Mouse (Mus musculus) gastrocnemius, postnatal 25 days (tissue): ENCODE results near the gene Ears2. TPM values are rescaled to one million over a fixed set of nuclear protein-coding genes. Genes with fewer than 3 reads are reported as not detected.
"Not testable (repeated sequence)": the region's sequence is repeated elsewhere in the genome, so short reads cannot be mapped to it uniquely, and the experiment has no call there.

Experiments
- DNase-seq: peaks from one replicate; pipeline ENCODE4 v3.0.0; 2022
- long read RNA-seq, 2 experiments: library from polyadenylated mRNA; stranded (forward); transcript quantifications; one replicate each; pipeline ENCODE4 v2.0.0; 2021
- total RNA-seq, 2 experiments: library from RNA; stranded (reverse); gene quantifications; 1 replicate in 1 of 2; 2 replicates in 1 of 2; pipeline ENCODE4 v1.2.3; 2021

Ears2 gene
- 1 to 10 TPM; 5.4 to 6.8 TPM for total RNA-seq
- long read RNA-seq, experiment 1, transcript Ears2-201 (9 exons, 2,046 nt): major isoform, 8 of 15 reads
- long read RNA-seq, experiment 1, partial matches to known transcripts: 0 of 15 reads
- long read RNA-seq, experiment 1, other reads (novel, unspliced or antisense): 7 of 15 reads
- long read RNA-seq, experiment 2, transcript Ears2-201 (9 exons, 2,046 nt): major isoform, 8 of 18 reads
- long read RNA-seq, experiment 2, partial matches to known transcripts: 1 of 18 reads
- long read RNA-seq, experiment 2, other reads (novel, unspliced or antisense): 8 of 18 reads

GRCm38 (mm10) chr7:122066945-122067516 is at the start of gene Ears2, which contains the start of gene Ubfd1:
Ears2 (minus strand) TSS chr7:122067263.
Ubfd1 (plus strand) TSS chr7:122067175.
- DNase-seq: peak; percentile 94

GRCm38 (mm10) chr7:122108206-122108605 is 41.1 kb upstream of the Ears2 start:
- DNase-seq: no peak

GRCm38 (mm10) chr7:122101747-122102244 is 34.7 kb upstream of the Ears2 start, which contains the start of gene Ndufab1:
Ndufab1 (minus strand) TSS chr7:122101886.
- DNase-seq: peak; percentile 86

GRCm38 (mm10) chr7:122101014-122101746 is 34.1 kb upstream of the Ears2 start:
- DNase-seq: not testable (repeated sequence)

- no peak for DNase-seq
Observed at GRCm38 (mm10) chr7:122099222-122099621, 32.2 kb upstream of the Ears2 start.

GRCm38 (mm10) chr7:122098009-122098408 is 30.9 kb upstream of the Ears2 start:
- DNase-seq: no peak

GRCm38 (mm10) chr7:122094564-122095330 is 27.7 kb upstream of the Ears2 start:
- DNase-seq: no peak

GRCm38 (mm10) chr7:122087195-122087982 is 20.3 kb upstream of the Ears2 start:
- no peak for DNase-seq

- DNase-seq: no peak
Observed at GRCm38 (mm10) chr7:122081071-122081470, 14.0 kb upstream of the Ears2 start.

GRCm38 (mm10) chr7:122079798-122080554 is 12.9 kb upstream of the Ears2 start:
- no peak for DNase-seq

- DNase-seq: no peak
Observed at GRCm38 (mm10) chr7:122074374-122074773, 7.3 kb upstream of the Ears2 start.

GRCm38 (mm10) chr7:122067517-122068381 is 686 bp upstream of the Ears2 start:
- DNase-seq: no peak

GRCm38 (mm10) chr7:122066102-122066944 is 740 bp downstream of the Ears2 start:
- no peak for DNase-seq

GRCm38 (mm10) chr7:122065656-122066055 is 1.4 kb downstream of the Ears2 start:
- no peak for DNase-seq

- DNase-seq: no peak
Observed at GRCm38 (mm10) chr7:122056633-122057032, 10.4 kb downstream of the Ears2 start.

GRCm38 (mm10) chr7:122050834-122051233 is 16.2 kb downstream of the Ears2 start:
- peak; percentile 16 for DNase-seq

- DNase-seq: no peak
Observed at GRCm38 (mm10) chr7:122048191-122048590, 18.9 kb downstream of the Ears2 start.

GRCm38 (mm10) chr7:122046813-122047212 is 20.2 kb downstream of the Ears2 start:
- no peak for DNase-seq
